Comparison of ENCODE assay signal across 10 mouse cellular contexts in the genomic region with DNA sequence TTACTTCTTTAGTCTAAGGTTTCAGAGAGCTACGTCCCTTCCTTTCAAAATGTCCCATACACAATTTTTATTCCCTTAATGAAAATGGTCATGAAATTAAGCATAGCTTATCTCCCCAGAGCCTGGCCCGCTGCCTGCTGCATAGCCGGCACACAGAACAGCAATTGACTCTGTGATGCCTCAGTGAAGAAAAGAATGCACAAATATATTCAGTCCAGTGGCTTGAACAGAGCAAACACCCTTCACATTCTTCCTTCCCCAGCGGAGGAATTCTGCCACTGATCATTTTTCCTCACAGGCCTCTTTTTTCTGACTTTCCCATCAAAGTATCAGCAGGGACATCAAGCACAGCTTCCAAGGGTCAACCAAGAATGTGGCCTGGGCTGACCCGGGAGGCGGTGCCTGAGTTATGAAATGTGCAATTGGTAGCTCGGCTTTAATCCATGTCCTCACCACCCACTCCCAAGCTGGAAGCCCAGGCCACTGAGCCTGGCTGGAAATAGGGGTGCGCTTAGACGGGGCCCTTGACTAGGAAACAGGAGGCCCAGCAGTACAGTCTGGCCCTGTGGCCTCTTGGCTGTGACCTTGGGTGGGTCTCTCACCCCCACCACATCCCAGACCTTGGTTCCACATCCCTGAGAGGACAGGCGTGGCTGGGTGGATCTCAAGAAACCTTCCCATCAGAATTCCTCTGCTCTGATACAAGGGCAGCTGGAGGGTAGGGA.
DNase-seq lines count a peak whose midpoint lies in the region; ATAC-seq lines count a peak whose summit lies in the region.
"Had no signal": no experiment of that assay in that cellular context is flagged by ENCODE, and none has a peak within 500 bp of the region (broad histone marks: within the 10 kb centered on the region; RNA-seq: fewer than 3 reads in every experiment).

No protein-coding gene starts in this region.

- 0 out of 2 replicates have a peak, but pooled peaks have one; percentile 5 for ATAC-seq in heart, embryonic 15.5 days (replicated peaks; ENCODE audit: insufficient number of reproducible peaks, insufficient read depth, low FRiP score, low read depth)

- H3K9me3 ChIP-seq in heart, embryonic 15.5 days (replicated peaks): no peaks in the 10 kb centered on the region
- H3K9me3 ChIP-seq in forebrain, embryonic 10.5 days: no peaks in the 10 kb centered on the region
- H3K9me3 ChIP-seq: liver, embryonic 15.5 days had no signal

- H3K4me1 ChIP-seq in heart, embryonic 15.5 days (replicated peaks): peaks cover 82% of the 10 kb centered on the region
- H3K4me1 ChIP-seq in forebrain, embryonic 10.5 days: peaks cover 44% of the 10 kb centered on the region

- peaks cover 48% of the 10 kb centered on the region for H3K36me3 ChIP-seq in heart, embryonic 15.5 days
- peaks cover 3% of the 10 kb centered on the region; the same call in 1 of the 2 replicates for H3K36me3 ChIP-seq in forebrain, embryonic 10.5 days (replicated peaks)

- no peak overlapping the region for H3K4me2 ChIP-seq in heart, embryonic 15.5 days
- H3K4me2 ChIP-seq: liver, embryonic 15.5 days had no signal

- H3K27me3 ChIP-seq in heart, embryonic 15.5 days: no peaks in the 10 kb centered on the region
- H3K27me3 ChIP-seq in forebrain, embryonic 10.5 days (ENCODE audit: poor library complexity, severe bottlenecking): no peaks in the 10 kb centered on the region
- H3K27me3 ChIP-seq: liver, embryonic 15.5 days had no signal

- peak overlapping the region; percentile 86 for H3K27ac ChIP-seq in heart, embryonic 15.5 days
- no peak overlapping the region for H3K27ac ChIP-seq in forebrain, embryonic 10.5 days
- H3K27ac ChIP-seq: liver, embryonic 15.5 days had no signal

- H3K9ac ChIP-seq in heart, embryonic 15.5 days: 0 out of 2 replicates have a peak overlapping the region, but pooled peaks have one; percentile 29
- H3K9ac ChIP-seq: liver, embryonic 15.5 days had no signal

- peak; percentile 52 to 67 for DNase-seq in adrenal gland, postnatal 36 days
- DNase-seq in adrenal gland, postnatal 4 days (ENCODE audit: low spot score in 2 of 2): no peak
- DNase-seq in R1 (ENCODE audit: low read depth, low spot score): peak; percentile 65
- peak; percentile 76 to 77 for DNase-seq in lung, adult 18-20 months
- no peak for DNase-seq in thymus, postnatal 14 days
- no peak for DNase-seq in forebrain, embryonic 10.5 days (ENCODE audit: extremely low spot score, low spot score)
- DNase-seq in spleen, postnatal 4 days (ENCODE audit: low spot score in 2 of 2): no peak
- DNase-seq: spleen, adult 18-20 months had no signal

- WGBS in heart, embryonic 15.5 days: 44% methylated on average over 10 of the region's 10 CpGs
- 87% methylated on average over 10 of the region's 10 CpGs for WGBS in forebrain, embryonic 10.5 days

- no peak overlapping the region for H3K4me3 ChIP-seq in heart, embryonic 15.5 days
- no peak overlapping the region for H3K4me3 ChIP-seq in forebrain, embryonic 10.5 days
- H3K4me3 ChIP-seq: liver, embryonic 15.5 days had no signal

Comparison
In these comparisons a context has a peak if more than half of its experiments do, and no peak if none do; other contexts are left out.
1. DNase-seq: peak in adrenal gland, postnatal 36 days (2 of 2), R1 (single experiment) and lung, adult 18-20 months (2 of 2); none in adrenal gland, postnatal 4 days (0 of 2), thymus, postnatal 14 days (single experiment), forebrain, embryonic 10.5 days (single experiment) and spleen, postnatal 4 days (0 of 2).